Mouse (Mus musculus): ENCODE data around the gene Gm21885. TPM values are rescaled to one million over a fixed set of nuclear protein-coding genes. Genes with fewer than 3 reads are reported as not detected.

Gene Gm21885
- polyA plus RNA-seq, 1 experiment from 2014 or later, result not detected

GRCm38 (mm10) chr11:94294996-94295845, 13.5 kb downstream of the Gm21885 start:
- no peak for DNase-seq (ENCODE audit: low spot score)
- H3K36me3 ChIP-seq (ENCODE audit: control insufficient read depth, insufficient read depth, low read length), result peaks cover 11% of the 10 kb centered on the region
- H3K4me1 ChIP-seq (ENCODE audit: control insufficient read depth, insufficient read depth, low read length), result no peaks in the 10 kb centered on the region
- H3K27ac ChIP-seq (ENCODE audit: low read depth, low read length), result no peak overlapping the region
- no peak for ATAC-seq (ENCODE audit: insufficient read depth, low FRiP score, low TSS enrichment)
- no peaks in the 10 kb centered on the region for H3K9me3 ChIP-seq (ENCODE audit: control insufficient read depth, low read length)
- 72% methylated on average over 9 of the region's 9 CpGs for WGBS
- H3K9ac ChIP-seq (ENCODE audit: low read length), result no peak overlapping the region
- no peak overlapping the region for H3K4me2 ChIP-seq (ENCODE audit: low read depth)
- H3K4me3 ChIP-seq (ENCODE audit: low read depth, low read length), result no peak overlapping the region
- no peaks in the 10 kb centered on the region for H3K27me3 ChIP-seq (ENCODE audit: control insufficient read depth, insufficient read depth, low read length)

DNA sequence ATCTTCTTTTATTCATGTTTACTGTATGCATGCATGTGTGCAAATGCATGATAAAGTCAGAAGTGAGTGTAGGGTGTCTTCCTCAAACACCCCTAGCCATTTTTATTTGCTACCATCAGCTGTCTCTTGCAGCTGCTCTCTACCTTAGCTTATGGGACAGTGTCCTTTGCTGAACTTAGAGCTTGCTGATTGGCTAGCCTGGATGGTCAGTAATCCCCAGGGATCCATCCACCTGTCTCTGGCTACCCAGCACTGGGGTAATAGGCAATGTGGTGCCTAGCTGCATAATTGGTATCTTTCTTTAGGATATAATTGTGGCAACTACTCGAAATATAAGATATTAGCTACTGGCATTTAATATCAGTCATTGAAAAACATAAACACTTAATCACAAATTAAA, 31.1 kb downstream of the Gm21885 start:
- no peaks in the 10 kb centered on the region; the same call in 1 of the 2 replicates for H3K4me1 ChIP-seq (ENCODE audit: control insufficient read depth, insufficient read depth, low read length)
- no peak overlapping the region for H3K4me3 ChIP-seq (ENCODE audit: low read depth, low read length)
- H3K9ac ChIP-seq (ENCODE audit: low read length), result no peak overlapping the region
- no peak overlapping the region for H3K4me2 ChIP-seq (ENCODE audit: low read depth)
- 82% methylated on average over 1 of the region's 1 CpGs for whole genome bisulfite sequencing
- no peaks in the 10 kb centered on the region for H3K36me3 ChIP-seq (ENCODE audit: control insufficient read depth, insufficient read depth, low read length)
- ATAC-seq (ENCODE audit: insufficient read depth, low FRiP score, low TSS enrichment) (no peak), DNase-seq (ENCODE audit: low spot score) (no peak)
- H3K27ac ChIP-seq (ENCODE audit: low read depth, low read length), result no peak overlapping the region
- H3K27me3 ChIP-seq (ENCODE audit: control insufficient read depth, insufficient read depth, low read length), result no peaks in the 10 kb centered on the region
- H3K9me3 ChIP-seq (ENCODE audit: control insufficient read depth, low read length), result no peaks in the 10 kb centered on the region

- H3K4me1 ChIP-seq (ENCODE audit: control insufficient read depth, insufficient read depth, low read length), result no peaks in the 10 kb centered on the region; the same call in 1 of the 2 replicates
- no peak for DNase-seq (ENCODE audit: low spot score)
- H3K27me3 ChIP-seq (ENCODE audit: control insufficient read depth, insufficient read depth, low read length), result no peaks in the 10 kb centered on the region
- H3K9ac ChIP-seq (ENCODE audit: low read length), result no peak overlapping the region
- H3K4me2 ChIP-seq (ENCODE audit: low read depth), result no peak overlapping the region
- no peak for ATAC-seq (ENCODE audit: insufficient read depth, low FRiP score, low TSS enrichment)
- H3K27ac ChIP-seq (ENCODE audit: low read depth, low read length), result no peak overlapping the region
- H3K9me3 ChIP-seq (ENCODE audit: control insufficient read depth, low read length), result no peaks in the 10 kb centered on the region
- WGBS, result 90% methylated on average over 2 of the region's 2 CpGs
- no peaks in the 10 kb centered on the region for H3K36me3 ChIP-seq (ENCODE audit: control insufficient read depth, insufficient read depth, low read length)
- H3K4me3 ChIP-seq (ENCODE audit: low read depth, low read length), result no peak overlapping the region
These were observed 32.5 kb downstream of the Gm21885 start for GRCm38 (mm10) chr11:94314098-94314652.

GRCm38 (mm10) chr11:94315308-94315707, 33.6 kb downstream of the Gm21885 start:
- Histone ChIP-seq H3K4me3 (ENCODE audit: low read depth, low read length) (no peak overlapping the region), H3K27me3 (ENCODE audit: control insufficient read depth, insufficient read depth, low read length) (no peaks in the 10 kb centered on the region), H3K4me1 (ENCODE audit: control insufficient read depth, insufficient read depth, low read length) (peaks cover 3% of the 10 kb centered on the region; the same call in 1 of the 2 replicates), H3K9me3 (ENCODE audit: control insufficient read depth, low read length) (no peaks in the 10 kb centered on the region), H3K9ac (ENCODE audit: low read length) (no peak overlapping the region), H3K27ac (ENCODE audit: low read depth, low read length) (no peak overlapping the region), H3K36me3 (ENCODE audit: control insufficient read depth, insufficient read depth, low read length) (peaks cover 2% of the 10 kb centered on the region; the same call in 1 of the 2 replicates), H3K4me2 (ENCODE audit: low read depth) (no peak overlapping the region)
- DNase-seq (ENCODE audit: low spot score) (no peak), ATAC-seq (ENCODE audit: insufficient read depth, low FRiP score, low TSS enrichment) (no peak)
- WGBS, result 81% methylated on average over 1 of the region's 1 CpGs

DNA sequence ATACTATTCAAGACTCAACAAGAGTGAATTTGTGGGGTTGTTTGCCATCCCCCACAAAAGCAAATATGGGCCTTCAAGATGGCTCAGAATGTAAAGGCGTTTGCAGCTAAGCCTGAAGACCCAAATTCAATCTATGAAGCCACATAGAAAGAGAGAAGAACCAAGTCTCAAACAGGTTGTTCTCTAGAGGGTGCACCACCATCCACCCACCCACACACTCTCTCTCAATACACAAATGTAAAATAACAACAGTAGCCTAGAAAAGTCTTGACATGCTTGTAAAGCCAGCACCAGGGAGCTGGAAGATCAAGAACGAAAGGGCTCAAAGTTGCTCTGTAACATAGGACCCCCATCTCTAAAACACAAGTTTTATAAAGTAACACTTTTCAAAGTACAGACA, 34.9 kb downstream of the Gm21885 start:
- no peak for ATAC-seq (ENCODE audit: insufficient read depth, low FRiP score, low TSS enrichment)
- WGBS, result 78% methylated on average over 2 of the region's 2 CpGs
- H3K36me3 ChIP-seq (ENCODE audit: control insufficient read depth, insufficient read depth, low read length), result peaks cover 2% of the 10 kb centered on the region; the same call in 1 of the 2 replicates
- no peak for DNase-seq (ENCODE audit: low spot score)
- no peak overlapping the region for H3K4me2 ChIP-seq (ENCODE audit: low read depth)
- H3K4me1 ChIP-seq (ENCODE audit: control insufficient read depth, insufficient read depth, low read length), result peaks cover 3% of the 10 kb centered on the region; the same call in 1 of the 2 replicates
- H3K27ac ChIP-seq (ENCODE audit: low read depth, low read length), result no peak overlapping the region
- no peaks in the 10 kb centered on the region for H3K9me3 ChIP-seq (ENCODE audit: control insufficient read depth, low read length)
- H3K9ac ChIP-seq (ENCODE audit: low read length), result no peak overlapping the region
- no peak overlapping the region for H3K4me3 ChIP-seq (ENCODE audit: low read depth, low read length)
- no peaks in the 10 kb centered on the region for H3K27me3 ChIP-seq (ENCODE audit: control insufficient read depth, insufficient read depth, low read length)

DNA sequence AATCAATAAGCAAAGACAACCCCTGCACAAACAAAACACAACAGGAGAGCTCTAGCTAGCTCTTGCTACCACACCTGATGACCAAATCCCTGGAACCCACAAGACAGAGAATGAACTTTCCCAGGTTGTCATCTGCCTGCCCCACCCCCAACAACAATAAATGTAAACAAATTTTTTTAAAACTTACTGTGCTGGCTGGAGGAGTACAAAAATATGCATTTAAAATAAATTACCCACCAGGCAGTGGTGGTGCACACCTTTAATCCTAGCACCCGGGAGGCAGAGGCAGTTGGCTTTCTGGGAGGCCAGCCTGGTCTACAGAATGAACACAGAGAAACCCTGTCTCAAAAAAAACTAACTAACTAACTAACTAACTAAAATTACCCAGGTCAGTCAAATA, 35.3 kb downstream of the Gm21885 start:
- Histone ChIP-seq H3K4me3 (ENCODE audit: low read depth, low read length) (no peak overlapping the region), H3K4me1 (ENCODE audit: control insufficient read depth, insufficient read depth, low read length) (peaks cover 3% of the 10 kb centered on the region; the same call in 1 of the 2 replicates)

GRCm38 (mm10) chr11:94317515-94317914, 35.8 kb downstream of the Gm21885 start:
- Histone ChIP-seq H3K4me3 (ENCODE audit: low read depth, low read length) (no peak overlapping the region), H3K36me3 (ENCODE audit: control insufficient read depth, insufficient read depth, low read length) (peaks cover 2% of the 10 kb centered on the region; the same call in 1 of the 2 replicates), H3K4me2 (ENCODE audit: low read depth) (no peak overlapping the region), H3K27me3 (ENCODE audit: control insufficient read depth, insufficient read depth, low read length) (no peaks in the 10 kb centered on the region), H3K27ac (ENCODE audit: low read depth, low read length) (no peak overlapping the region), H3K4me1 (ENCODE audit: control insufficient read depth, insufficient read depth, low read length) (peaks cover 3% of the 10 kb centered on the region; the same call in 1 of the 2 replicates), H3K9me3 (ENCODE audit: control insufficient read depth, low read length) (no peaks in the 10 kb centered on the region), H3K9ac (ENCODE audit: low read length) (no peak overlapping the region)
- WGBS, result 70% methylated on average over 4 of the region's 4 CpGs
- no peak for ATAC-seq (ENCODE audit: insufficient read depth, low FRiP score, low TSS enrichment)
- DNase-seq (ENCODE audit: low spot score), result no peak

More for the DNA sequence above, 35.3 kb downstream of the Gm21885 start:
- no peaks in the 10 kb centered on the region for H3K9me3 ChIP-seq (ENCODE audit: control insufficient read depth, low read length)
- H3K27ac ChIP-seq (ENCODE audit: low read depth, low read length), result no peak overlapping the region
- H3K4me2 ChIP-seq (ENCODE audit: low read depth), result no peak overlapping the region
- WGBS, result 91% methylated on average over 1 of the region's 1 CpGs
- H3K9ac ChIP-seq (ENCODE audit: low read length), result no peak overlapping the region
- peaks cover 2% of the 10 kb centered on the region; the same call in 1 of the 2 replicates for H3K36me3 ChIP-seq (ENCODE audit: control insufficient read depth, insufficient read depth, low read length)
- ATAC-seq (ENCODE audit: insufficient read depth, low FRiP score, low TSS enrichment) (no peak), DNase-seq (ENCODE audit: low spot score) (no peak)
- no peaks in the 10 kb centered on the region for H3K27me3 ChIP-seq (ENCODE audit: control insufficient read depth, insufficient read depth, low read length)

DNA sequence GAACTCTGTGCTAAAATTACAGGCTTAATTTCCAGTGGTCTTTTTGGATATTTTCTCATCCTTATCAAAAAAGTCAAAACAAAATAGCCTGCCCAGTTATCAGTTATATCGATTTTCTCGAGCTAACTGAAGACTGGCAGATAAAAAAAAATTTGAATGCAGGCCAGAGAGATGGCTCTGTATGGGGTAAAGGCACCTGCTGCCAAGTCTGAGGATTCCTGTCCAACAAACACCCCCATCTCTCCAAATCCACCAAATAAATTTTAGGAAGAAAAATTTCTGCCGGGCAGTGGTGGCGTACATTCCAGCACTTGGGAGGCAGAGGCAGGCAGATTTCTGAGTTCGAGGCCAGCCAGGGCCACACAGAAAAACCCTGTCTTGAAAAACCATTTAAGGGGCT, 36.4 kb downstream of the Gm21885 start:
- Histone ChIP-seq H3K27me3 (ENCODE audit: control insufficient read depth, insufficient read depth, low read length) (no peaks in the 10 kb centered on the region), H3K9me3 (ENCODE audit: control insufficient read depth, low read length) (no peaks in the 10 kb centered on the region), H3K4me1 (ENCODE audit: control insufficient read depth, insufficient read depth, low read length) (peaks cover 3% of the 10 kb centered on the region; the same call in 1 of the 2 replicates), H3K27ac (ENCODE audit: low read depth, low read length) (no peak overlapping the region), H3K4me3 (ENCODE audit: low read depth, low read length) (no peak overlapping the region), H3K9ac (ENCODE audit: low read length) (no peak overlapping the region), H3K4me2 (ENCODE audit: low read depth) (no peak overlapping the region), H3K36me3 (ENCODE audit: control insufficient read depth, insufficient read depth, low read length) (peaks cover 2% of the 10 kb centered on the region; the same call in 1 of the 2 replicates)
- no peak for ATAC-seq (ENCODE audit: insufficient read depth, low FRiP score, low TSS enrichment)
- 93% methylated on average over 5 of the region's 5 CpGs for WGBS
- DNase-seq (ENCODE audit: low spot score), result no peak

Data from neural tube, embryonic 11.5 days (tissue).